Mouse (Mus musculus) midbrain, embryonic 16.5 days (tissue): ENCODE measurements around the gene Mmadhc. TPM values are rescaled to one million over a fixed set of nuclear protein-coding genes. Genes with fewer than 3 reads are reported as not detected.

Source experiments
- ATAC-seq: fragments of 200-750 bp; cut with Nextera tagmentation; 2 replicates; pipeline ENCODE4 v1.8.0; 2017; ENCODE audit warnings: moderate TSS enrichment
- H3K27ac ChIP-seq: fragments of 300-500 bp; sonication (generic); 2 replicates; pipeline ENCODE4 v1.5.1; 2014; ENCODE audit warnings: mild to moderate bottlenecking, low read length, mixed read lengths
- H3K27me3 ChIP-seq: fragments of 300-500 bp; sonication (generic); 2 replicates; pipeline ENCODE4 v1.6.1; 2014; ENCODE audit warnings: low read depth, low read length, mixed read lengths; ENCODE audit not compliant: control insufficient read depth, insufficient read depth
- H3K36me3 ChIP-seq: fragments of 300-500 bp; sonication (generic); 2 replicates; pipeline ENCODE4 v1.6.1; 2014; ENCODE audit warnings: mild to moderate bottlenecking, low read length, moderate library complexity, mixed read lengths; ENCODE audit not compliant: control insufficient read depth, insufficient read depth
- H3K4me1 ChIP-seq: fragments of 300-500 bp; sonication (generic); 2 replicates; pipeline ENCODE4 v1.6.1; 2014; ENCODE audit warnings: mild to moderate bottlenecking, low read length, mixed read lengths; ENCODE audit not compliant: control insufficient read depth, insufficient read depth
- H3K4me2 ChIP-seq: fragments of 300-500 bp; sonication (generic); 2 replicates; pipeline ENCODE4 v1.6.1; 2014; ENCODE audit warnings: mild to moderate bottlenecking, low read length, mixed read lengths
- H3K4me3 ChIP-seq: fragments of 300-500 bp; sonication (generic); 2 replicates; pipeline ENCODE4 v1.5.1; 2014; ENCODE audit warnings: low read depth, mild to moderate bottlenecking, low read length, moderate library complexity, mixed read lengths
- H3K9ac ChIP-seq: fragments of 300-500 bp; sonication (generic); 2 replicates; pipeline ENCODE4 v1.6.1; 2014; ENCODE audit warnings: low read depth, low read length, mixed read lengths
- H3K9me3 ChIP-seq: fragments of 300-500 bp; sonication (generic); replicated peaks from 2 replicates; pipeline ENCODE4 v1.6.1; 2014; ENCODE audit warnings: mild to moderate bottlenecking, low read length, mixed read lengths; ENCODE audit not compliant: control insufficient read depth, poor library complexity, severe bottlenecking
- WGBS: fragments of 180-500 bp; shearing (Covaris S2); extraction: QIAGEN DNeasy Blood & Tissue Kit; methylation state at CpG from one replicate; pipeline ENCODE4 v1.1.7; 2014; 5-methylcytosine and 5-hydroxymethylcytosine counted together
- polyA plus RNA-seq: library from polyadenylated mRNA; unstranded; fragments of >200 nt; fragmentation: Nextera tagmentation; extraction: Ambion mirVana; gene quantifications from 2 replicates; pipeline ENCODE4 v1.2.1, GENCODE M21; 2015

The Mmadhc gene
- polyA plus RNA-seq, 1 experiment from 2014 or later = 126 TPM

DNA sequence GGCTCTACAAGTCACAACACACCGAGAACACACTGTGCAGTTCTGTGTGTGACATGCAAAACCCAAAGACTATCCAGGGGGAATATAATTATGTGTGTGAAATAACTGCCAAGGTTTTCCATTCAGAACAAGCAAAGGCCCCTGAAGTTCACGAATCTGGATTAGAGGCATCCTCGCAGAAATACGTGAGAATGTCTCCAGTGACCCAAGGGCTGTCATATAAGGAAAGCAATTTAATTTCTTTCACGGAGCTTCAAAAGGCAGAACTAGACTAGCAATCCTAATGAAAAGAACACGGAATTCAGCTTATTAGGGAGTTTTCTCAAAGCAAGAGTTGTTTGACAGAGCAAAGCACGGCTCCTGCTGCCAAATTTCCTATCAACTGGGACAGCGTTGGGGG, 63.1 kb downstream of the Mmadhc start:
- Histone ChIP-seq H3K27me3 (no peaks in the 10 kb centered on the region), H3K4me3 (no peak overlapping the region), H3K4me1 (peaks cover 8% of the 10 kb centered on the region; the same call in 1 of the 2 replicates), H3K9ac (no peak overlapping the region), H3K9me3 (no peaks in the 10 kb centered on the region), H3K4me2 (0 out of 2 replicates have a peak overlapping the region, but pooled peaks have one; percentile 9), H3K27ac (no peak overlapping the region), H3K36me3 (no peaks in the 10 kb centered on the region)
- 24% methylated on average over 8 of the region's 8 CpGs for WGBS
- ATAC-seq = no peak

Other genes with a start within 250 kb of the Mmadhc start
- 7.9 and 14.4 TPM in 2 replicates for gene Lypd6, start 230.4 kb downstream of the Mmadhc start, polyA plus RNA-seq